Mouse (Mus musculus) MEL (cell line): ENCODE measurements around the gene Tbc1d14.

ENCODE experiments used
- CTCF ChIP-seq, 3 experiments: IDR thresholded peaks in 2 of 3; conservative IDR thresholded peaks in 1 of 3; 2 replicates each; pipeline ENCODE4 v1.5.1; 2011 to 2012; ENCODE audit warnings: low read length in 3 of 3, low read depth in 2 of 3, mild to moderate bottlenecking in 2 of 3, improper control_type of control experiment in 1 of 3, inconsistent platforms in 1 of 3, mixed read lengths in 1 of 3, moderate library complexity in 1 of 3; ENCODE audit not compliant: control insufficient read depth in 1 of 3, insufficient read depth in 1 of 3, poor library complexity in 1 of 3, severe bottlenecking in 1 of 3
- ETS1 ChIP-seq: IDR thresholded peaks from 2 replicates; pipeline ENCODE4 v1.6.1; 2012; ENCODE audit warnings: low read depth, mild to moderate bottlenecking, inconsistent platforms, low read length, improper control_type of control experiment, moderate library complexity
- POLR2A ChIP-seq, 2 experiments: IDR thresholded peaks; 2 replicates each; pipeline ENCODE4 v1.6.1; 2011 to 2012; ENCODE audit warnings: low read length in 2 of 2, mild to moderate bottlenecking in 2 of 2, control low read depth in 1 of 2, improper control_type of control experiment in 1 of 2, low read depth in 1 of 2, moderate library complexity in 1 of 2; ENCODE audit not compliant: control insufficient read depth in 1 of 2, insufficient read depth in 1 of 2, poor library complexity in 1 of 2
- TAL1 ChIP-seq: IDR thresholded peaks from 2 replicates; pipeline ENCODE4 v1.6.1; 2012; ENCODE audit warnings: mild to moderate bottlenecking, inconsistent platforms, low read length, moderate library complexity, mixed read lengths

DNA sequence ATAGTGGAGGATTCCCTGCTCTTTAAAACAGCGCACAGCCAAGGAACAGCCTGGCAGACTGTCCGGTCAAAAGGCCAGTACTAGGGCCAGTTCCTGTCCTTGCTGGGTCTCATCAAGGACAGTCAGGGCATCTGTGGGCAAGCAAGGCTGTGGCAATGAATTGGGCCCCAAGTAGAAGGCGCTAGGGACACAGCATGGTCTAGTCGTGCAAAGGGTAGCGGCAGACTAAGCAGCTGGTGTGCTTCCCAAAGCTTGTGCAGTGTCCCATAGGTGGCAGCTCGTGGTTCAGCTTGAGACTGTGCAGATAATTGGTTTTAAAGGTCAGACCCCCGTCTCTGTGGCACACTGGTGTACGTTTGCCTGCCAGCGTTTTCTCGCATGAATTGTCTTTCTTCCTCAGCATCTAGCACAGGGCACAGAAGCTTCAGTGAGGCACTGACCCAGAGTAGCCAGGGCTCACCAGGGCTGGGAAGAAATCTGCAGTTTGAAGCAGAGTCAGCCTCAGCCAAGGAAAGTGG lies 141.1 kb downstream of the Tbc1d14 start:
- no peak for TF ChIP-seq POLR2A (IDR thresholded peaks at IDR 0.05; ENCODE audit: control insufficient read depth in 1 of 2, insufficient read depth in 1 of 2, low read depth in 1 of 2, low read length in 2 of 2, poor library complexity in 1 of 2)
- TF ChIP-seq ETS1: no peak
- TF ChIP-seq CTCF (IDR thresholded peaks at IDR 0.05 in 2 of 3, conservative IDR thresholded peaks at IDR 0.05 in 1 of 3; ENCODE audit: control insufficient read depth in 1 of 3, insufficient read depth in 1 of 3, low read depth in 2 of 3, low read length in 3 of 3, poor library complexity in 1 of 3, severe bottlenecking in 1 of 3): no peak
- TF ChIP-seq TAL1: no peak
